Mouse (Mus musculus): ENCODE results near the gene Tuba3a. TPM values are rescaled to one million over a fixed set of nuclear protein-coding genes. Genes with fewer than 3 reads are reported as not detected.

Gene Tuba3a
- polyA plus RNA-seq, 1 experiment from 2014 or later, result 0.45 TPM

DNA sequence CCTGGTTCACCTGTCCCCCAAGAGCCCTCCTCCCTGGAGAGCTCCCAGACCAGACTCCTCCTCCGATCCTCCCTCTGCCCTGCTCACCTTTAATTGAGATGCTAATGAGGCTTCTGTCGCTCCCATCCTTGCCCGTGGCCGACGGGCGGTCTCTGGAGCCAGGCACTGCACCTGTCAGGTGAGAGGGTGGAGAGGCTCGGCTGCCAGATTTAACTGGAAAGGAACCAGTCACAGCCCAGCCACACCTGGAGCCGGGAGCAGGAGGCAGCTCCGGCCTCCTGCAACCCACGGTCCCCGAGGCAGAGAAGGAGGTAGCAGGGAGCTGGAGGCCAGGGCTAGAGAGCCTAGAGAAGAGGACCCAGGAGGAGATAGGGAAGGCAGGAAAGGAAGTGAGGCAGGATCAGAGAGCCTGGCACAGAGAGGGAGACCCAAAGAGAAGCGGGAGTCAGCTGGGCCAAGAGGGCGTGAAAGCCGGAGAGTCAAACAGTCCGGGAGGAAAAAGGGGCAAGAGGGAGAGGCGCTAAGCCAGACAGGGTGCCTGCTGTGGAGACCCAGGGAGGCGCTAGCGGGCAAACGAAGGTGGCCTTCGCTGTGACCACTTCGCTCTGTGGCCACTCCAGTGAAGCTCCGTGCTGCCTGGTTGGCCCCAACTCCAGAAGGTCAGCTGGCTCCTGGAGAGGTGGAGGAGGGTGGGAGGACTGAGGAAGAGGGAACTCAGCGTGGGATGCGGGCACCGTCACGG lies 35.4 kb upstream of the Tuba3a start:
- H3K4me1 ChIP-seq (ENCODE audit: control insufficient read depth, insufficient read depth, low read length), result no peaks in the 10 kb centered on the region
- WGBS, result 6% methylated on average over 26 of the region's 26 CpGs
- no peak overlapping the region for H3K4me3 ChIP-seq (ENCODE audit: low read depth, low read length)
- peak overlapping the region; percentile 5; the same call in 1 of the 2 replicates for H3K4me2 ChIP-seq (ENCODE audit: low read depth, low read length)
- no peaks in the 10 kb centered on the region for H3K36me3 ChIP-seq (ENCODE audit: control insufficient read depth, insufficient read depth, low read length)
- ATAC-seq (ENCODE audit: low read depth), result peak; percentile 62; the same call in 1 of the 2 replicates
- H3K9ac ChIP-seq (ENCODE audit: low read depth, low read length), result no peak overlapping the region
- no peaks in the 10 kb centered on the region for H3K9me3 ChIP-seq (ENCODE audit: control insufficient read depth, low read length)
- H3K27me3 ChIP-seq (replicated peaks; ENCODE audit: control insufficient read depth, insufficient read depth, low read length), result peaks cover 27% of the 10 kb centered on the region
- DNase-seq (ENCODE audit: low spot score), result peak; percentile 43
- H3K27ac ChIP-seq (replicated peaks; ENCODE audit: low read depth, low read length), result no peak overlapping the region

DNA sequence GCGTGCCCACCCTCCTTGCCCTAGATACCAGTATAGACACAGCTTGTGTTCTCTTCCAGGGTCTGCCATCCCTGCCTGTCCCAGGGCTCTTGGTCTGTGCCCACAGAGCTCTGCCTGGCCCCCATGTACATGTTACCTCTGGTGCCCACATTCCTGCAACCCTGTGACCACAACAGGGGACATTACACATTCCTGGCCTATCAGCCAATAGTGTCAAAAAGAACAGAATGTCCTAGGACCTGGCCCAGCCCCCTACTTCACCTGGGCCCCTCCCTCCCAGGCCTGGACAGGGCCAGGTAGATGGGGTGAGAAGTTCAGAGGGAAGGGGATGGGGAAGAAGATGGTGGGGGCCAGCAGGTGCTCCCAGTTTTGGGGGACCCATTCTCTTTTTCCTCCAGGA lies 34.5 kb upstream of the Tuba3a start, which contains the start of gene Scnn1a:
TSS of gene Scnn1a (plus strand) at position 337 of the 400 bp plus-strand sequence.
- Histone ChIP-seq H3K9ac (ENCODE audit: low read depth, low read length) (no peak within 1 kb of the TSS), H3K36me3 (ENCODE audit: control insufficient read depth, insufficient read depth, low read length) (no peaks in the 10 kb centered on the region), H3K27ac (replicated peaks; ENCODE audit: low read depth, low read length) (no peak within 1 kb of the TSS), H3K9me3 (ENCODE audit: control insufficient read depth, low read length) (no peaks in the 10 kb centered on the region), H3K27me3 (replicated peaks; ENCODE audit: control insufficient read depth, insufficient read depth, low read length) (peaks cover 27% of the 10 kb centered on the region), H3K4me1 (ENCODE audit: control insufficient read depth, insufficient read depth, low read length) (no peaks in the 10 kb centered on the region), H3K4me3 (ENCODE audit: low read depth, low read length) (no peak within 1 kb of the TSS), H3K4me2 (ENCODE audit: low read depth, low read length) (peak within 1 kb of the TSS; percentile 5; the same call in 1 of the 2 replicates)
- DNase-seq (ENCODE audit: low spot score) (no peak), ATAC-seq (ENCODE audit: low read depth) (no peak)
- 76% methylated on average over 1 of the region's 1 CpGs for WGBS

DNA sequence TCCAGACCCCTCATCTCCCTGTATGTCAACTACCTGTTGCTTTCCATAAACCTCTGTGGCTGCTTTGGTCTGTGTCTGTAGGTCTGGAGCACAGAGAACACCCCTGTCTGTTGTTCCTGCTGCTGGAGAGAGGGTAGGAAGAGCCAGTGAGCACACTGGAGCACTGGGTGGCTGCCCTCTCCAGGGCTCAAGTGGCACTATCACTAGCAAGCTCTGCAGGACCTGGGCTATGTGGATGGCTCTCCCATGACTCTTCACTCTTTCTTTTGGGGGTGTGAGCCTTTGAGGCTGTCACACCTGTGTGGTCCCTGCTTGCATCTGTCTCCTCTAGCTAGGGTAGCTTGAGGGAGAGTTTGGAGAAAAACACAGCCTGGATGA lies 34.1 kb upstream of the Tuba3a start:
- no peak overlapping the region for H3K4me2 ChIP-seq (ENCODE audit: low read depth, low read length)
- no peaks in the 10 kb centered on the region for H3K9me3 ChIP-seq (ENCODE audit: control insufficient read depth, low read length)
- ATAC-seq (ENCODE audit: low read depth) (no peak), DNase-seq (ENCODE audit: low spot score) (no peak)
- H3K4me3 ChIP-seq (ENCODE audit: low read depth, low read length), result no peak overlapping the region
- peaks cover 27% of the 10 kb centered on the region for H3K27me3 ChIP-seq (replicated peaks; ENCODE audit: control insufficient read depth, insufficient read depth, low read length)
- H3K36me3 ChIP-seq (ENCODE audit: control insufficient read depth, insufficient read depth, low read length), result no peaks in the 10 kb centered on the region
- H3K4me1 ChIP-seq (ENCODE audit: control insufficient read depth, insufficient read depth, low read length), result no peaks in the 10 kb centered on the region
- no peak overlapping the region for H3K27ac ChIP-seq (replicated peaks; ENCODE audit: low read depth, low read length)
- no peak overlapping the region for H3K9ac ChIP-seq (ENCODE audit: low read depth, low read length)

- H3K9ac ChIP-seq (ENCODE audit: low read depth, low read length), result no peak overlapping the region
- no peaks in the 10 kb centered on the region for H3K36me3 ChIP-seq (ENCODE audit: control insufficient read depth, insufficient read depth, low read length)
- peak overlapping the region; percentile 33; the same call in 1 of the 2 replicates for H3K27ac ChIP-seq (replicated peaks; ENCODE audit: low read depth, low read length)
- ATAC-seq (ENCODE audit: low read depth) (no peak), DNase-seq (ENCODE audit: low spot score) (no peak)
- H3K4me1 ChIP-seq (ENCODE audit: control insufficient read depth, insufficient read depth, low read length), result peaks cover 3% of the 10 kb centered on the region
- H3K4me3 ChIP-seq (ENCODE audit: low read depth, low read length), result no peak overlapping the region
- no peaks in the 10 kb centered on the region for H3K9me3 ChIP-seq (ENCODE audit: control insufficient read depth, low read length)
- H3K4me2 ChIP-seq (ENCODE audit: low read depth, low read length), result no peak overlapping the region
- WGBS, result 55% methylated on average over 15 of the region's 15 CpGs
- H3K27me3 ChIP-seq (replicated peaks; ENCODE audit: control insufficient read depth, insufficient read depth, low read length), result peaks cover 27% of the 10 kb centered on the region
These were observed 33.4 kb upstream of the Tuba3a start for GRCm38 (mm10) chr6:125318981-125319918.

GRCm38 (mm10) chr6:125317077-125317476 lies 31.2 kb upstream of the Tuba3a start:
- DNase-seq (ENCODE audit: low spot score) (no peak), ATAC-seq (ENCODE audit: low read depth) (no peak)
- Histone ChIP-seq H3K27me3 (replicated peaks; ENCODE audit: control insufficient read depth, insufficient read depth, low read length) (peaks cover 19% of the 10 kb centered on the region), H3K4me2 (ENCODE audit: low read depth, low read length) (no peak overlapping the region), H3K9ac (ENCODE audit: low read depth, low read length) (no peak overlapping the region), H3K9me3 (ENCODE audit: control insufficient read depth, low read length) (no peaks in the 10 kb centered on the region), H3K4me1 (ENCODE audit: control insufficient read depth, insufficient read depth, low read length) (peaks cover 22% of the 10 kb centered on the region), H3K4me3 (ENCODE audit: low read depth, low read length) (no peak overlapping the region), H3K27ac (replicated peaks; ENCODE audit: low read depth, low read length) (no peak overlapping the region), H3K36me3 (ENCODE audit: control insufficient read depth, insufficient read depth, low read length) (no peaks in the 10 kb centered on the region)
- 53% methylated on average over 7 of the region's 7 CpGs for WGBS

DNA sequence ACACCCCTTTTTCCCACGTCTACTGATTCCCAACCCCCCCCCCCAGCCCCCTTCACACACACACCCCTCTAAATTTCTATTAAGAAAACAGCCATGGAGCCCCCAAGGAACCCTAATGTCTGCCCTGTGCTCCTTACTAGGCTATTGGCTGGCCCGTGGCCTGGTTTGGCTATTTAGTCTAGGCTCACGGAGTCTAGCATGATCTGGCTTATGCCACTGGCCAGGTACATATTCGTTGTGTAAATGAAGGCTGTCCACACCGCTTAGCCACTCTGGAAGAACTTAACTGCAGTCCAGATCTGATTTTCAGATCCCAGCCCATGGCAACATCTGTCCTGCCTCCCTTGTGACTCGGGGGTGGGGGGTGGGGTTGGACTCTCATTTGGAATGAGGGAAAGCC lies 28.9 kb upstream of the Tuba3a start:
- 76% methylated on average over 6 of the region's 6 CpGs for WGBS
- Histone ChIP-seq H3K9ac (ENCODE audit: low read depth, low read length) (peak overlapping the region; percentile 85; the same call in 1 of the 2 replicates), H3K36me3 (ENCODE audit: control insufficient read depth, insufficient read depth, low read length) (peaks cover 5% of the 10 kb centered on the region; the same call in 1 of the 2 replicates), H3K4me3 (ENCODE audit: low read depth, low read length) (no peak overlapping the region), H3K27ac (replicated peaks; ENCODE audit: low read depth, low read length) (no peak overlapping the region), H3K4me1 (ENCODE audit: control insufficient read depth, insufficient read depth, low read length) (peaks cover 30% of the 10 kb centered on the region), H3K9me3 (ENCODE audit: control insufficient read depth, low read length) (no peaks in the 10 kb centered on the region), H3K4me2 (ENCODE audit: low read depth, low read length) (peak overlapping the region; percentile 83; the same call in 1 of the 2 replicates), H3K27me3 (replicated peaks; ENCODE audit: control insufficient read depth, insufficient read depth, low read length) (no peaks in the 10 kb centered on the region)
- DNase-seq (ENCODE audit: low spot score) (no peak), ATAC-seq (ENCODE audit: low read depth) (no peak)

GRCm38 (mm10) chr6:125314231-125314563 lies 28.4 kb upstream of the Tuba3a start:
- peak overlapping the region; percentile 85 for H3K9ac ChIP-seq (ENCODE audit: low read depth, low read length)
- peaks cover 31% of the 10 kb centered on the region for H3K4me1 ChIP-seq (ENCODE audit: control insufficient read depth, insufficient read depth, low read length)
- ATAC-seq (ENCODE audit: low read depth) (peak; percentile 21; the same call in 1 of the 2 replicates), DNase-seq (ENCODE audit: low spot score) (no peak)
- WGBS, result 44% methylated on average over 7 of the region's 7 CpGs
- no peaks in the 10 kb centered on the region for H3K27me3 ChIP-seq (replicated peaks; ENCODE audit: control insufficient read depth, insufficient read depth, low read length)
- H3K4me2 ChIP-seq (ENCODE audit: low read depth, low read length), result peak overlapping the region; percentile 83
- peak overlapping the region; percentile 68 for H3K27ac ChIP-seq (replicated peaks; ENCODE audit: low read depth, low read length)
- no peaks in the 10 kb centered on the region for H3K9me3 ChIP-seq (ENCODE audit: control insufficient read depth, low read length)
- H3K4me3 ChIP-seq (ENCODE audit: low read depth, low read length), result peak overlapping the region; percentile 53
- H3K36me3 ChIP-seq (ENCODE audit: control insufficient read depth, insufficient read depth, low read length), result peaks cover 8% of the 10 kb centered on the region; the same call in 1 of the 2 replicates

GRCm38 (mm10) chr6:125313546-125314230 lies 27.8 kb upstream of the Tuba3a start, which contains the start of gene Ltbr:
TSS of gene Ltbr (minus strand) at chr6:125313885.
- ATAC-seq (ENCODE audit: low read depth), result peak; percentile 89
- H3K9me3 ChIP-seq (ENCODE audit: control insufficient read depth, low read length), result no peaks in the 10 kb centered on the region
- WGBS, result under 1% methylated on average over 14 of the region's 46 CpGs

More at GRCm38 (mm10) chr6:125313546-125314230, 27.8 kb upstream of the Tuba3a start, which contains the start of gene Ltbr:
- Histone ChIP-seq H3K27ac (replicated peaks; ENCODE audit: low read depth, low read length) (peak within 1 kb of the TSS; percentile 68), H3K4me3 (ENCODE audit: low read depth, low read length) (peak within 1 kb of the TSS; percentile 53), H3K27me3 (replicated peaks; ENCODE audit: control insufficient read depth, insufficient read depth, low read length) (no peaks in the 10 kb centered on the region), H3K9ac (ENCODE audit: low read depth, low read length) (peak within 1 kb of the TSS; percentile 85), H3K4me2 (ENCODE audit: low read depth, low read length) (peak within 1 kb of the TSS; percentile 83), H3K36me3 (ENCODE audit: control insufficient read depth, insufficient read depth, low read length) (peaks cover 8% of the 10 kb centered on the region; the same call in 1 of the 2 replicates), H3K4me1 (ENCODE audit: control insufficient read depth, insufficient read depth, low read length) (peaks cover 34% of the 10 kb centered on the region)
- peak; percentile 87 for DNase-seq (ENCODE audit: low spot score)
